Mouse (Mus musculus) heart, embryonic 12.5 days (tissue): ENCODE data around the gene Abcb10. TPM values are rescaled to one million over a fixed set of nuclear protein-coding genes. Genes with fewer than 3 reads are reported as not detected.

Source experiments
- ATAC-seq: fragments of 200-750 bp; cut with Nextera tagmentation; 2 replicates; pipeline ENCODE4 v1.8.0; 2017; ENCODE audit warnings: moderate TSS enrichment, moderate library complexity; ENCODE audit not compliant: insufficient number of reproducible peaks, low FRiP score
- H3K27ac ChIP-seq: fragments of 300-500 bp; sonication (generic); 2 replicates; pipeline ENCODE4 v1.5.1; 2016; ENCODE audit warnings: mild to moderate bottlenecking, moderate library complexity; ENCODE audit not compliant: poor library complexity, severe bottlenecking
- H3K27me3 ChIP-seq: fragments of 300-500 bp; sonication (generic); replicated peaks from 2 replicates; pipeline ENCODE4 v1.6.1; 2016; ENCODE audit warnings: mild to moderate bottlenecking, moderate library complexity
- H3K36me3 ChIP-seq: fragments of 300-500 bp; sonication (generic); 2 replicates; pipeline ENCODE4 v1.6.1; 2016; ENCODE audit warnings: mild to moderate bottlenecking, moderate library complexity
- H3K4me1 ChIP-seq: fragments of 300-500 bp; sonication (generic); replicated peaks from 2 replicates; pipeline ENCODE4 v1.6.1; 2016; ENCODE audit warnings: mild to moderate bottlenecking
- H3K4me2 ChIP-seq: fragments of 300-500 bp; sonication (generic); 2 replicates; pipeline ENCODE4 v1.6.1; 2016; ENCODE audit warnings: mild to moderate bottlenecking, moderate library complexity
- H3K4me3 ChIP-seq: fragments of 300-500 bp; sonication (generic); 2 replicates; pipeline ENCODE4 v1.5.1; 2016; ENCODE audit warnings: mild to moderate bottlenecking
- H3K9ac ChIP-seq: fragments of 300-500 bp; sonication (generic); 2 replicates; pipeline ENCODE4 v1.6.1; 2016; ENCODE audit warnings: mild to moderate bottlenecking, moderate library complexity
- H3K9me3 ChIP-seq: fragments of 300-500 bp; sonication (generic); replicated peaks from 2 replicates; pipeline ENCODE4 v1.6.1; 2016; ENCODE audit warnings: mild to moderate bottlenecking, moderate library complexity
- WGBS: fragments of 180-500 bp; shearing (Covaris S2); methylation state at CpG from one replicate; pipeline ENCODE4 v1.1.7; 2016; 5-methylcytosine and 5-hydroxymethylcytosine counted together
- microRNA counts: library from miRNA; unstranded; fragments of <30 nt; microRNA quantifications from one replicate; lab custom pipeline; 2017
- microRNA-seq: library from miRNA; unstranded; fragments of <30 nt; microRNA quantifications from one replicate; pipeline ENCODE4, GENCODE M21; 2017
- polyA plus RNA-seq: library from polyadenylated mRNA; unstranded; fragments of >200 nt; fragmentation: Nextera tagmentation; extraction: Ambion mirVana; gene quantifications from 2 replicates; pipeline ENCODE4 v1.2.1, GENCODE M21; 2016

Abcb10 gene
- polyA plus RNA-seq, 1 experiment from 2014 or later = 37.3 TPM

DNA sequence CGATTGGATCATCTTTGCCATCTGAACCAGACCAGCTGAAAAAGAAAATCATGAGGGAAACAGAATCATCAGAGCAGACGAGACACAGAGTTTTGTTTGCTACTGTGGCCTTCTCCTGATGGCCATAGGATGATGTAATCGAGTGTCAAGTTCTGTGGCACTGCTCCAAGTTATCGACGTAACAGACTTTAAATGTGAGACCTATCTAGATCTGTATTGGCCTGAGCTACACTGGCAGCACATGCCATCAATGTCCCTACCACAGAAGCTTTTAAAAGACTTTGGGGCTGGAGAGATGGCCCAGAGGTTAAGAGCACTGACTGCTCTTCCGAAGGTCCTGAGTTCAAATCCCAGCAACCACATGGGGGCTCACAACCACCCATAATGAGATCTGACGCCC is 80.3 kb downstream of the Abcb10 start:
- Histone ChIP-seq H3K4me3 (no peak overlapping the region), H3K9me3 (no peaks in the 10 kb centered on the region), H3K27me3 (no peaks in the 10 kb centered on the region), H3K36me3 (peaks cover 84% of the 10 kb centered on the region), H3K4me1 (no peaks in the 10 kb centered on the region), H3K27ac (no peak overlapping the region), H3K9ac (no peak overlapping the region), H3K4me2 (no peak overlapping the region)
- no peak for ATAC-seq
- 83% methylated on average over 7 of the region's 7 CpGs for WGBS

MicroRNAs within 50 kb of the gene (microRNA counts, 519-probe panel; counts per million panel counts)
- microRNA mmu-miR-1967 (lab: Ali Mortazavi, UCI) = not detected

Small RNA genes lying within 50 kb of the gene (microRNA-seq; reads per million reads assigned to microRNA genes)
- gene Mir1967 = not detected

Other genes starting within 250 kb of the Abcb10 start
- gene Rab4a, start 177.1 kb downstream of the Abcb10 start, polyA plus RNA-seq = 42.3 and 47.2 TPM in 2 replicates
- gene Ccsap, start 122.9 kb downstream of the Abcb10 start, polyA plus RNA-seq = 3.3 and 4.1 TPM in 2 replicates
- gene Acta1, start 88.4 kb downstream of the Abcb10 start, polyA plus RNA-seq = 481 and 483 TPM in 2 replicates
- gene Nup133, start 33.9 kb downstream of the Abcb10 start, polyA plus RNA-seq = 32.1 and 32.5 TPM in 2 replicates
- gene Taf5l, start 38.3 kb upstream of the Abcb10 start, polyA plus RNA-seq = 31.2 and 32.2 TPM in 2 replicates
- 5.6 TPM in 2 replicates for gene Urb2, start 38.4 kb upstream of the Abcb10 start, polyA plus RNA-seq
- gene Galnt2, start 248.3 kb upstream of the Abcb10 start, polyA plus RNA-seq = 77.9 and 80.9 TPM in 2 replicates